Mouse (Mus musculus) splenic B cell, adult 2 months (primary cell): ENCODE results near the gene Shmt1.

ENCODE experiments used
- DNase-seq: peaks from one replicate; pipeline ENCODE4 v3.0.0-alpha.2; 2011; ENCODE audit warnings: low read depth, low spot score
- H3K27me3 ChIP-seq: 2 replicates; pipeline ENCODE4 v1.6.1; 2012; ENCODE audit warnings: mild to moderate bottlenecking, low read length, moderate library complexity, mixed read lengths; ENCODE audit not compliant: control insufficient read depth, poor library complexity, insufficient read depth, severe bottlenecking
- H3K36me3 ChIP-seq: 2 replicates; pipeline ENCODE4 v1.6.1; 2012; ENCODE audit warnings: mild to moderate bottlenecking, low read length, moderate library complexity, mixed read lengths; ENCODE audit not compliant: control insufficient read depth, poor library complexity, insufficient read depth, severe bottlenecking

Gene Shmt1

DNA sequence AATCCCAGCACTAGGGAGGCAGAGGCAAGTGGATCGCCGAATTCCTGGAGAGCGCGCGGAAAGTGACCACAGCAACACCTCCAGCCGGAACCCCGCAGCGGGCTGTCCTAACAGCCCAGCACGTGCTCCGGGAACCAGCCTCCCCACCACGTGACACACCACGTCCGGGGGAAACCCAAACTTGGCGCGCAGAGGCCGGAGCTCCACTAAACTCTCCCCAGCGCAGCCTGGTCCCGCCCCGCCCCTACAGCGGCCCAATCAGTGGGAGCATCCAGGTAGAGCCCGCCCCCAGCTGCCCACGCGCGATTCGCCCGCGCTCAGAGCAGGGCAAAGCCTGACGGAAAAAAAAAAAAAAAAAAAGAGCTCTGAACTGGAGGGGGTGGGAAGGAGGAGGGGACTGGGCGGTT lies 461 bp downstream of the Shmt1 start:
- Histone ChIP-seq H3K27me3 (no peaks in the 10 kb centered on the region), H3K36me3 (no peaks in the 10 kb centered on the region)
- peak; percentile 94 for DNase-seq

DNA sequence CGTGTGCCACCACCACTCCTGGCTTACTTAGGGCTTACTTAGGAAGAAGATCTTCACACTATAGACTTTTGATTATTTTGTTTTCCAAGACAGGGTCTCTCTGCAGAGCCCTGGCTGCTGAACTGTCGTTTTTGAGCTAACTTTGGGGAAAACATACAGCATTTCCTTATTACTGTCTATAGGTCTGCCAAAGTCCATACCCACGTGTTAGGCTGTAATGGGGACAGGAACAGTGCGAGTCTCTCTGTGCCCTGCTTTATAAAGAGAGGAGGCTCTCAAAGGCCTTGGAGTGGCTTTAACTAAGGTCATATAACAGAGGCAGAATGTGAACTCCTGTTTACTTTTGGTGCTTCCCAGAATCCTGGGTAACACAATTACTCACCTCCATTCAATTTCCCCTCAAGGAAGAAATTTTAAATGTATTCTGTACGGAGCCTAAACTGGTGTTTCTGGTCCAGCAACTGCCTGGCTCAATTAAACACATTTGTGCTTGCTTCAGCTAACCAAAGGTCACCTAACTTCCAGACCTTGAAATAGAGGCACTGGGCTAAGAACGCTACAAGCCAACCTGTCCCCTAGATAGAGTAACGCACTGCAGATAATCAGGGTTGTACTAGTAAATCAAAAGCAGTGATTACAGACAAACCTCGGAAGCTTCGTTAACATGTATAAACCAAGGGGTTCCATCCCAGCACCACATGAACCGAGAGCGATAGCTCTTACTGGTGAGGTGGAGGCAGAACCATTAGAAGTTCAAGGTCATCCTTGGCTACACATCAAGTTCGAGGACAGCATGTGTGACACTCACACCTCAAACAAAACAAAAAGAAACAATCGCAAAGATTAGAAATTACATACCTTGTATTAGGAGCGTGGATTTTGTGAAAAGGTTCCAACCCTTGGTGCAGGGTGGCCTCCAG lies 1.2 kb downstream of the Shmt1 start:
- DNase-seq = peak; percentile 12
- Histone ChIP-seq H3K36me3 (no peaks in the 10 kb centered on the region), H3K27me3 (no peaks in the 10 kb centered on the region)

DNA sequence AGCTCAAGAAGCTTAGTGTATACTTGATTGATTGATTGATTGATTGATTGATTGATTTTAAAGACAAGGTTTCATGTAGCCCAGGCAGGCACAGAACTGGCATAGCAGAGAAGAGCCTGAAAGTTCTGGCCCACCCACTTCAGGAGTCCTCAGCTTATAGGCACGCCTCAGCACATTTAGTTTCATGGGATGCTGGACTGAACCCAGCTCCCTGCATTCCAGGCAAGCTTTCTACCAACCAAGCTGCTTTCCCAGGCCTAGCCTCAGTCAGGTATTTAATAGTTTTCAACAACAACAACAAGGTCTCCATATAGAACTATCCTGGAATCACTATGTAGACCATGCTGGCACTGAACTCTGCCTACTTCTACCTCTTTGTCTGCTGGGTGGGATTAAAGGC lies 2.0 kb downstream of the Shmt1 start:
- DNase-seq = no peak
- no peaks in the 10 kb centered on the region for H3K36me3 ChIP-seq
- H3K27me3 ChIP-seq = no peaks in the 10 kb centered on the region

DNA sequence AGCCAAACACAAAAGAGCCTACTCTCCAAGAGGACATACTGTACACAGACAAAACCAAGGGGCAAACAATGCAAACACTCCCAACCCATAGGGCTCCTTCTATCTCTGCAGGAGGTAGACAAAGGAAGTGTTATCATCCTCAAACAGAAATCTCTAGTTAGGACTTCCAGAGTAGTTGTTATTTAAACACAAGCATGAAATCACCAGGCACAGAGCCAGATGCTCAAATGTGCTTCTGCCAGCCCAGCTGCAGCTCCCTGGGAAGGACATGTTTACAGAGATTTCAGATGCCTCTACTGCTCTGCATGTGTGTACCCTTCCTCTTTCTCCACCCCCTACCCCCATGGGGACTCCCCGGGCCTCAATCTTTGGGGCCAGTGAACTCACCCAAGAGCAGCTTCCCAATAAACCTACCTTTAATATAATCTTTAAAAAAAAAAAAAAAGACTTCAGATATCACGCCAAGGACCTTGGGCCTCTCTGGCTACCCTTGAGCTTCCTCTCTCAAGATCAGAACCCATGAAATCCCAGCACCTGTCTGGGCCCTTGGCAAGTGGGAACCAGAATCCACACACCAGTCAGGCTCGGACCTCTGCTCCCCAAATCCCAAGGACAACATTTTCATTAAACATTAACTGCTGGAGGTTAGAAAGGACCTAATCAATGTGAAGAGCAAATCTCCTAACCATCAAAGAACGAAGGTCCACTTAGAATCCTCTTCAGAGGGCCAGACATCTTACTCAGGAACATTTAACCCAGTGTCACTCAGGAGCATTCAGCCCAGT lies 3.0 kb downstream of the Shmt1 start:
- H3K36me3 ChIP-seq = no peaks in the 10 kb centered on the region
- no peak for DNase-seq
- H3K27me3 ChIP-seq = no peaks in the 10 kb centered on the region

DNA sequence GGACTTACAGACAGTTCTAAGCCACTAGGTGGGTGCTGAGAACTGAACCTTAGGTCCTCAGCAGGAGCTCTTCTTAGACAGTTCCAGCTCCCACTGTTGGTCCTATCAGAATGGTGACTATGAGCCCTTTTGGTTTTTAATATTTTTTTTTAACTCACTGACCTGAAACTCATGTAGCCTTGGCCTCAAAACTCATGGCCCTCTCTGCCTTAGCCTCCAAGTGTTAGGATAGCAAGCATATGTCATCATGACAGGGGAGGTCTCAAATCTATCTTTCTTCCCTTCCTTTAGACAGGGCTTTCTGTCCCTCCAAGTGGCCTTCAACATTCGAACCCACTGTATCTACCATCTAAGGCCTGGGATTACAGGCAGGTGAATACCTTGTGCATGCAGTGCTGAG lies 10.6 kb downstream of the Shmt1 start:
- H3K27me3 ChIP-seq = no peaks in the 10 kb centered on the region
- no peaks in the 10 kb centered on the region for H3K36me3 ChIP-seq
- DNase-seq = no peak

DNA sequence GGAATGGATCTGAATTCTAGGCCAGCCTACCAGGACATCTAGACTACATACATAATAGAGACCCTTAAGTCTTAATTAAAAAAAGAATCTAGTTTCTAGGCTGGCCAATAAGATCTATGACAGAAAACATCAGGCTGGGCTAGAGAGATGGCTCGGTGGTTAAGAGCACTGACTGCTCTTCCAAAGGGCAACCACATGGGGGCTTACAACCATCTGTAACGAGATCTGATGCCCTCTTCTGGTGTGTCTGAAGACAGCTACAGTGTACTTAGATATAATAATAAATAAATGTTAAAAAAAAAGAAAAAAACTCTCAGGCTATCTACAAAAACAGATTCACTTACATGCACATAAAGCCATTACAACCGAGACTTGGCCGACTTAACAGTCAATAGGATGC lies 11.5 kb downstream of the Shmt1 start:
- H3K36me3 ChIP-seq = no peaks in the 10 kb centered on the region
- no peaks in the 10 kb centered on the region for H3K27me3 ChIP-seq
- DNase-seq = no peak

DNA sequence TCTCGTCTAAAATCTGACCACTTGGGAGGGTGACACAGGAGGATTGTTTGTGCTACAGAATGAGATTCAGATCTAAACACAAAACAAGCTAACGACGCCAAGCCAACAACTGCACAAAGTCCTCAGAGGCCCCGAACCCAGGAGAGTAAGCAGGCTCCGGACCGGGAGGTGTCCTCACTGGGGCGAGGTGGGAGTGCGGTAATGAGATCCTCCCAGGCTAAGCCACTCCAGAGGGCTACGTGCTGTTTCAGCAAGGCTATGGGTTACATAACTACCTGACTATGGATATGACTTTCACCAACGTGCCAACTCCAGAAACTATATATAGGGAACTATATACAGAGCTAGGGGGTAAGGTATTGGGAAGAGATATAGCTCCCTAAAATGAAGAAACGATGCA lies 15.2 kb downstream of the Shmt1 start:
- no peaks in the 10 kb centered on the region for H3K36me3 ChIP-seq
- no peak for DNase-seq
- H3K27me3 ChIP-seq = no peaks in the 10 kb centered on the region

DNA sequence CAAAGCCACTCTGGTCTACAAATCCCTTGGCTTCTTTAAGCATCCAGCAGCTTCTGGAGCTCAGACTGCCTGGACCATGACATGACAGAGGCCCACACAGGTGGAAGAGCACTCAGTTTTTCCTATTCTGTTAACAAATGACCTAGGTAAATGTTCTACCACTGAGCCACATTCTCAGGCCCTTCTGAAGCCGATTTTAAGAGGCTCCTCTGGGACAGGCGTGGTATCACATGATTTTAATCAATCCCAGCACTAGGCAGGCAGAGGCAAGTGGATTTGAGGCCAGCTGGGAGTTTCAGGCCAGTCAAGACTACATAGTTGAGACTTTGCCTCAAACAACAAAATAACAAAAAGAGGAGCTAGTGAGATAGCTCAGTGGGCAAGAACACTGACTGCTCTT lies 21.0 kb downstream of the Shmt1 start:
- Histone ChIP-seq H3K36me3 (peaks cover 5% of the 10 kb centered on the region), H3K27me3 (no peaks in the 10 kb centered on the region)
- no peak for DNase-seq

DNA sequence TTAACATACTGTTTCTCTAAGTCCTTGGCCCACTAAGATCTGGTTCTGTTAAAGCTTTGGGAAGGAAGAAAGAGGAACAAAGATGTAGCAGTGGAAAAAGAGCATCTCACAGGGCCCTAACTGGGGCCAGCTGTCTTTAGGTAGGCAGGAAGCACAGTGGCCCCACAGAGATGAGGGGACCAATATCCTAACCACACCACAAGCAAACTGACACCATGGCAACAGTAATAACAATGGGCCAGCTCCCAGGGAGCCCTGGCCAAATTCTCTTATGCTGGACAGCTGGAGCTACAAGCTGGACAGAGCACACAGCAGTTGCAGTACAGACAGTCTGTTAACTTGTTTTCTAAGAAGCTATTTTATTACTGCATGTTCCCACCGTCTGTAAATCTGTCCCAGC lies 23.9 kb downstream of the Shmt1 start:
- H3K36me3 ChIP-seq = peaks cover 11% of the 10 kb centered on the region
- peak; percentile 39 for DNase-seq
- no peaks in the 10 kb centered on the region for H3K27me3 ChIP-seq

DNA sequence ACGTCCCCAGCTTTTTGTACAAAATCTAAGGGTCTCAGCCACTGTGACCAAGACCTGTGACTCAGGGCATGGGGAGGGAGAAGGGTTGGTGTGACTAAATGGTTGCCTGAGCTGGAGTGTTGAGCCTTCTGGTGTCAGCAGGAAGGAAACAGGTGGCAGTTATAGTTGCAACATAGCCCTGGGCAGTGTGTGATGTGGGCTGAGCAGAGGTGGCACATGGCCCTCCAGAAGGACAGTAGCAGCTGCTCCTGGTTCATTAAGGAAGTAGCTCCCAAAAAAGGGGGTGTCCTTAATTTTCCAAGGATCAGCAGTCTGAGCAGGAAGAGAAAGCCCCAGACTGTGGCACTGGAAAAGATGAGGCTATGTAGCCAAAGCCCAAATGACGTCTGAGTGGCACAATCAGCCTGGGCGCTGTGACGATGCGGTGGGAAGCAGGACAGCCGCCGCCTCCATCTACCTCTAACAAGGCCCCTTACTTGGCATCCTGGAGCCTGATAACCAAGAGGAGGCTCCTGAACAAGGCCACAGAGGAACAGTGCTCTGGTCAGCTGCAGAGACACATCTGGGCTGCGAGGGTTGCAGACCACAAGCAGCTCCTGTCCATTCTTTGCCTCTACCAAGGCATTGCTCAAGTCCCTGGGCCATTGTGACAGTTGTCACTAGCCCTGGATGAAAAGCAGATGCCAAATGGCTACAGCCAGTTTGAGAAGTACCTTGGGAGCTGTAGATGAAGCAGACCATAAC lies 27.2 kb downstream of the Shmt1 start:
- DNase-seq = no peak
- Histone ChIP-seq H3K36me3 (peaks cover 10% of the 10 kb centered on the region), H3K27me3 (no peaks in the 10 kb centered on the region)

DNA sequence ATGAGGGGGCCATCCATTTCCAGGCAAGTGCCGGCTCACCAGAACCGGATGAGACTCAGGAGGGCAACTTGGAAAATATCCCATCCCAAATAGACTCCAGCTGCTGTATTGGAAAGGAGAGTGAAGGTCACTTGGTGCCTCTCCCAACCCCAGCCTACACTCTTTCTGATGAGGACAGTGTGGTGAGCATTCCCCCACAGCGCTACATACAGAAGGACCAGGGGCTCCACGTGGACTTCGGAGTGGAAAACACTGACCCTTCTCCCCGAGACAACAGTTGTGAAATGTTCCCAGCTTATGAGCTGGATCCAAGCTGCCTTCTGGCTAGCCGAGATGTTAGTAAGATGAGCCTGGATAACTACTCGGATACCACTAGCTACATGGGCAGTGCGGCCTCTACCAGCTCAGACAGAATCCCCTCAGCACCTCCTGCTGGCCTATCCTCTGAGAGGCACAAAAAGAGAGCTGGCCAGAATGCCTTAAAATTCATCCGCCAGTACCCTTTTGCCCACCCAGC lies 31.8 kb downstream of the Shmt1 start:
- DNase-seq = no peak
- Histone ChIP-seq H3K27me3 (no peaks in the 10 kb centered on the region), H3K36me3 (peaks cover 5% of the 10 kb centered on the region)

DNA sequence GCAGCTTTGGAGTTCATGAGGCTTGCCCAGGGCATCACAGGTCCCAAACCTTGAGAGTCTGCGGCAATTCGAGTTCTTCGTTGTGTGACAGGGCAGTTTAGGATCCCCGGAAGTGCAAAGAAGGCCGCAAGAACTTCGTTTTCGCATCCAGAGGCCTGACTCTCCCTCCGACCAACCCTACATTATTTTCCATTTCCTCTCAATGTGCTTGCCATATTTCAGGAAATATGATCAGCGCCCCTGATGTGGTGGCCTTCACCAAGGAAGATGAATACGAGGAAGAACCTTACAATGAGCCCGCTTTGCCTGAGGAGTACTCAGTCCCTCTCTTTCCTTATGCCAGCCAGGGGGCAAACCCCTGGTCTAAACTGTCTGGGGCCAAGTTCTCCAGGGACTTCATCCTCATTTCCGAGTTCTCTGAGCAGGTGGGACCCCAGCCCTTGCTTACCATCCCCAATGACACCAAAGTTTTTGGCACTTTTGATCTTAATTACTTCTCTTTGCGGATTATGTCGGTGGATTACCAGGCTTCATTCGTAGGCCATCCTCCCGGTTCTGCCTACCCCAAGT lies 33.6 kb downstream of the Shmt1 start:
- DNase-seq = no peak
- Histone ChIP-seq H3K36me3 (0 out of 2 replicates have a peak, but pooled peaks cover 2% of the 10 kb centered on the region), H3K27me3 (no peaks in the 10 kb centered on the region)

DNA sequence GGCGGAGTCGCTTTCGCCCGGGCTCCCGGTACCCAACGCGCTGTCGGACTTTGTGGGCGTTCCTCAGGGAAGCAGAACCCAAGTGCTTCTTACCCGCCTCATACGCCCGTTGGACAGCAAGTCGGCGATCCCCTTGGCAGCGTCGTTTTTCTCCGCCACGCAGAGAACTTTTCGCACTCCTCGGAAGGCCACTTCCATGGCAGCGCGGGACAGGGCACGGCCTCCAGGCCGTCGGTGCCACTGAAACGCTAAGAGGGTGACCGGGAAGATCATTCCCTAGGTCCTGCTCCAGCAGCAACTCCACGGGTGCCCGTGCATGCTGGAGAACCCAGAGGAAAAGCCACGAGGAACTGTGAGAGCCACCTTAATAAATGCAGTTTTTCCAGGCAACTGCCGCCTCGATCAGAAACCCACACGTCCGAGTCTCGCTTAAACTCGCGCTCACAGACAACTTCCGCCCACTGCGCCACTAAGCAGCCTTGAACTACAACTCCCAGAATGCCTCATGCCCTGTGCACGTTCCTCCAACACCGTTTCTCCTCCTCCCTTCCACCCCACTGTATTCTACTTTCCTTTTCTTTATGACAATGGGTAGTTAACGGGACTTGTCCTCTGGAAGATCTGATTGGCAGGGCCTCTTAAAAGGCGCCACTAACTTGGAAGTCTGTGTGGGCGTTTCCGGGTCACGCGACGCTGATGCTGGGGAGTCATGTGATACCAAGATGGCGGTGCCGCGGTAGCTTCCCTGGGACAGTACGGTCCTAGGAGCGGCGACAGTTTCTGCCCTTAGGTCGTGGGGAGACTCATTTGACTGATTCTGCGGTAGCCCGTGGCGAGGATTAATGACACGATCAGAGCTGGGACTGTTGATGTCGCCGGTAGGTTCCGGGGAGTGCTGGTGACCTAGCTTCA lies 34.4 kb downstream of the Shmt1 start, which contains the start of the genes Top3a and Smcr8:
Gene Top3a (minus strand): TSS at position 537 of the 912 bp plus-strand sequence.
Gene Smcr8 (plus strand): TSS at position 696 of the 912 bp plus-strand sequence.
- 0 out of 2 replicates have a peak, but pooled peaks cover 2% of the 10 kb centered on the region for H3K36me3 ChIP-seq
- peak; percentile 95 for DNase-seq
- H3K27me3 ChIP-seq = no peaks in the 10 kb centered on the region
